Mouse (Mus musculus): ENCODE measurements around the gene Col1a1.

- TF ChIP-seq EP300 (optimal IDR thresholded peaks at IDR 0.05): no peak
- TF ChIP-seq CTCF (IDR thresholded peaks at IDR 0.05; ENCODE audit: low read depth): no peak
Observed at GRCm38 (mm10) chr11:94927771-94928291, 8.2 kb upstream of the Col1a1 start.

All from stomach, postnatal 0 days (tissue).